Mouse (Mus musculus) bone marrow, adult 2 months (tissue): Measurements from ENCODE around the gene Icos. TPM values are rescaled to one million over a fixed set of nuclear protein-coding genes. Genes with fewer than 3 reads are reported as not detected.

ENCODE experiments used
- H3K27ac ChIP-seq: fragments of 200-500 bp; 2 replicates; pipeline ENCODE4 v1.5.1; 2012; ENCODE audit warnings: low read depth, mild to moderate bottlenecking, control low read depth, inconsistent platforms, low read length; ENCODE audit not compliant: control insufficient read depth, poor library complexity, insufficient read depth
- H3K4me1 ChIP-seq: fragments of 200-500 bp; 2 replicates; pipeline ENCODE4 v1.6.1; 2011; ENCODE audit warnings: low read length; ENCODE audit not compliant: control insufficient read depth, insufficient read depth
- H3K4me3 ChIP-seq: fragments of 200-500 bp; replicated peaks from 2 replicates; pipeline ENCODE3; 2011; ENCODE audit warnings: mild to moderate bottlenecking, low read depth, low read length, control low read depth; ENCODE audit not compliant: control insufficient read depth
- CTCF ChIP-seq: fragments of 200-500 bp; IDR thresholded peaks from 2 replicates; pipeline ENCODE4 v1.5.1; 2011; ENCODE audit warnings: low read length, control low read depth; ENCODE audit not compliant: control insufficient read depth, insufficient read depth
- POLR2A ChIP-seq: fragments of 200-500 bp; IDR thresholded peaks from 2 replicates; pipeline ENCODE4 v1.6.1; 2011; ENCODE audit warnings: low read depth, mild to moderate bottlenecking, control low read depth, low read length, borderline replicate concordance; ENCODE audit not compliant: control insufficient read depth
- WGBS: fragments of 180-500 bp; shearing (Covaris S2); methylation state at CpG from one replicate; pipeline ENCODE4 v1.1.7; 2018; 5-methylcytosine and 5-hydroxymethylcytosine counted together
- polyA plus RNA-seq: library from polyadenylated mRNA; stranded (reverse); fragments of >200 nt; gene quantifications from 2 replicates; pipeline ENCODE4 v1.2.4, GENCODE M21; 2011; ENCODE audit warnings: low replicate concordance; ENCODE audit not compliant: missing spikeins, insufficient read depth, insufficient read length

Gene Icos
- polyA plus RNA-seq, 1 experiment, result not detected

DNA sequence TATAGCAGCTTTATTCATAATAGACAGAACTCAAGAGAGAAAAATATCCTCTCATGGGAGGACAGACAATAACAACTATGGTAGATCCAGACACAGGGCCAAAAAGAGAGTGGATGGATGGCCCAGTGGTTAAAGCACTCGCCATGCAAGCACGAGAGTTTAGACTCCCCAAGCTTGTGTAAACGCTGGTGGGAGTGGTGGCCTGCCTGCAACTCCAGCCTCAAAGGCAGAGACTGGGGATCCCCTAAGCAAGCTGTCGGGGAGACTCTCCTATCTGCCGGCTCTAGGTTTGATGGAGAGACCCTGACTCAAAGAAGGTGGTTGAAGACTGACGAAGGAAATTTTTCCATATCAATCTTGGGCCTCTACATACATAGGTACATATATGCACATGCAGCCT, 21.5 kb upstream of the Icos start:
- Histone ChIP-seq H3K27ac (no peak overlapping the region), H3K4me1 (no peaks in the 10 kb centered on the region), H3K4me3 (no peak overlapping the region)
- TF ChIP-seq POLR2A (no peak), CTCF (no peak)
- 87% methylated on average over 6 of the region's 6 CpGs for WGBS

DNA sequence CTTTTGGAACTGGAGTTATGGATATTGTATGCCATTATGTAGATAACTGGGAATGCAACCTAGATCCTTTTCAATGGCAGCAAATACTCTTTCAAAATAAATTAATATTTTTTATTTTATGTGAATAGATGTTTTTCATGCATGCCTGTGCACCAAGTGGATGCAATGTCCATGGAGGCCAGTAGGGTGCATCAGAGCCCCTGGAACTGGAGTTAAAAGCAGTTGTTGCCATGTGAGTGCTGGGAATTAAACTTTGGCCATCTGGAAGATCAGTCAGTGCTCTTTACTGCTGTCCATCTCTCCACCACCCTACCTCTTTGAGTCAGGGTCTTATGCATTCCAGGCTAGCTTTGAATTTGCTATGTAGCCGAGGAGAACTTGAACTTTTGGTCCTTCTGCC, 19.4 kb upstream of the Icos start:
- no peak overlapping the region for H3K4me3 ChIP-seq
- 62% methylated on average over 1 of the region's 1 CpGs for WGBS
- no peaks in the 10 kb centered on the region for H3K4me1 ChIP-seq
- no peak overlapping the region for H3K27ac ChIP-seq
- no peak for TF ChIP-seq POLR2A
- no peak for TF ChIP-seq CTCF

- TF ChIP-seq CTCF, result no peak
- no peak for TF ChIP-seq POLR2A
- WGBS, result 68% methylated on average over 4 of the region's 4 CpGs
- no peak overlapping the region for H3K4me3 ChIP-seq
These were observed 18.5 kb upstream of the Icos start for GRCm38 (mm10) chr1:60959246-60959645.

GRCm38 (mm10) chr1:60960451-60960850, 17.3 kb upstream of the Icos start:
- WGBS, result 6% methylated on average over 11 of the region's 11 CpGs
- Histone ChIP-seq H3K27ac (no peak overlapping the region), H3K4me1 (no peaks in the 10 kb centered on the region), H3K4me3 (no peak overlapping the region)
- TF ChIP-seq CTCF (no peak), POLR2A (no peak)

More at GRCm38 (mm10) chr1:60959246-60959645, 18.5 kb upstream of the Icos start:
- no peaks in the 10 kb centered on the region for H3K4me1 ChIP-seq
- H3K27ac ChIP-seq, result no peak overlapping the region

DNA sequence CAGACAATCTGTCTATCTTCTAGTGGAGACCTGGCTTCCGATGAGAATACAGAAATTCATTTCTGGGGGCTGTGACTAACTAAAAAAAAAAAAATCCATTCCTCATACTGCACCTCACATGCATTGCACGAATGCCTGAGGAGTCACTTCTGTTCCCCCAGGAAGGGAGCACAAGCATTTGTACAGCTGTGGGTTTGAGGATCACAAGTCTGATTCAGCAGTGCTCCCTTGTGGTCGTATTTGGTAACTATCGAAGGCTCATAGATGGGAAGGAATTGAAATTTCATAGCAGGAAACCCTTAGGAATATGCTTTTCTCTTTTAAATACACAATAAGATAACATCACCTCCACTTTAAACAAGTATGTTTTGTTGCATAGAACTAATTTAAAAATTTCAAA, 16.6 kb upstream of the Icos start:
- 8% methylated on average over 4 of the region's 4 CpGs for WGBS
- H3K27ac ChIP-seq, result no peak overlapping the region

DNA sequence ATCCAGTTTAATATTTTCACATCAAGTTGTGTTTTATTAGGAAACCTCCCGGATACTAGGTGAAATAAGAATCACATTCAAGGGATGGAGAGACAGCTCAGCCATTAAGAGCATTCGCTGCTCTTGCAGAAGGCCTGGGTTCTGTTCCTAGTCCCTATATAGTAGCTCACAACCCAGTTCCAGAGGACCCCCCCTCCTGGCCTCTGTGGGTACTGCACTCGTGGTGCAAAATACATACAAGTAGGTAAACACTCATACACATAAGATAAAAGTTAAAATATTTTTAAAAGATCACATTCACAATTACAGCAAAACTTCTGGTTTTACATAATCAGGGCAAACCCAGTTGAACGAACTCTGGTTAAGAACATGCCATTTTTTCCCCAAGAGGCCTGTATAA, 15.6 kb upstream of the Icos start:
- 80% methylated on average over 4 of the region's 4 CpGs for WGBS
- no peak overlapping the region for H3K27ac ChIP-seq
- TF ChIP-seq CTCF (no peak), POLR2A (no peak)
- H3K4me3 ChIP-seq, result no peak overlapping the region
- H3K4me1 ChIP-seq, result no peaks in the 10 kb centered on the region

More for the DNA sequence above, 16.6 kb upstream of the Icos start:
- no peaks in the 10 kb centered on the region for H3K4me1 ChIP-seq
- H3K4me3 ChIP-seq, result no peak overlapping the region
- TF ChIP-seq CTCF (peak; percentile 37; the same call in 1 of the 2 replicates), POLR2A (no peak)

- H3K27ac ChIP-seq, result no peak overlapping the region
- TF ChIP-seq POLR2A (no peak), CTCF (no peak)
- no peaks in the 10 kb centered on the region for H3K4me1 ChIP-seq
- H3K4me3 ChIP-seq, result no peak overlapping the region
- WGBS, result 53% methylated on average over 2 of the region's 2 CpGs
These were observed 10.2 kb upstream of the Icos start for GRCm38 (mm10) chr1:60967521-60967920.

- WGBS, result 61% methylated on average over 1 of the region's 1 CpGs
These were observed 6.9 kb upstream of the Icos start for GRCm38 (mm10) chr1:60970846-60971245.

GRCm38 (mm10) chr1:60974221-60974620, 3.5 kb upstream of the Icos start:
- 86% methylated on average over 3 of the region's 3 CpGs for WGBS
- no peak for TF ChIP-seq CTCF
- TF ChIP-seq POLR2A, result no peak
- Histone ChIP-seq H3K4me3 (no peak overlapping the region), H3K4me1 (no peaks in the 10 kb centered on the region), H3K27ac (no peak overlapping the region)

More at GRCm38 (mm10) chr1:60970846-60971245, 6.9 kb upstream of the Icos start:
- TF ChIP-seq CTCF (no peak), POLR2A (no peak)
- no peak overlapping the region for H3K4me3 ChIP-seq
- H3K27ac ChIP-seq, result no peak overlapping the region
- no peaks in the 10 kb centered on the region for H3K4me1 ChIP-seq
